Mouse (Mus musculus): ENCODE data around the gene Nfasc. TPM values are rescaled to one million over a fixed set of nuclear protein-coding genes. Genes with fewer than 3 reads are reported as not detected.

Gene Nfasc
- polyA plus RNA-seq, 1 experiment = 7.6 TPM

GRCm38 (mm10) chr1:132580063-132580462, 161.5 kb downstream of the Nfasc start:
- TF ChIP-seq CTCF (IDR thresholded peaks at IDR 0.05; ENCODE audit: extremely low read depth, insufficient read depth, insufficient read length, insufficient replicate concordance) (no peak), POLR2A (IDR thresholded peaks at IDR 0.05; ENCODE audit: low read depth, low read length) (no peak)
- H3K4me3 ChIP-seq (ENCODE audit: extremely low read depth, insufficient read depth, insufficient read length) = no peak overlapping the region
- 86% methylated on average over 7 of the region's 7 CpGs for WGBS
- no peak for DNase-seq (ENCODE audit: low read depth in 1 of 2, low spot score in 2 of 2)
- no peak overlapping the region for H3K27ac ChIP-seq (ENCODE audit: insufficient read depth, low read length)
- H3K36me3 ChIP-seq (ENCODE audit: control insufficient read depth, insufficient read depth, low read length) = no peaks in the 10 kb centered on the region
- no peaks in the 10 kb centered on the region for H3K4me1 ChIP-seq (ENCODE audit: control insufficient read depth, insufficient read depth, insufficient read length)
- no peaks in the 10 kb centered on the region for H3K27me3 ChIP-seq (ENCODE audit: control insufficient read depth, insufficient read depth, low read length)

GRCm38 (mm10) chr1:132576845-132577244, 164.8 kb downstream of the Nfasc start:
- H3K4me1 ChIP-seq (ENCODE audit: control insufficient read depth, insufficient read depth, insufficient read length) = no peaks in the 10 kb centered on the region
- 90% methylated on average over 8 of the region's 8 CpGs for WGBS
- H3K4me3 ChIP-seq (ENCODE audit: extremely low read depth, insufficient read depth, insufficient read length) = no peak overlapping the region
- H3K36me3 ChIP-seq (ENCODE audit: control insufficient read depth, insufficient read depth, low read length) = no peaks in the 10 kb centered on the region
- H3K27ac ChIP-seq (ENCODE audit: insufficient read depth, low read length) = no peak overlapping the region
- H3K27me3 ChIP-seq (ENCODE audit: control insufficient read depth, insufficient read depth, low read length) = no peaks in the 10 kb centered on the region
- no peak for DNase-seq (ENCODE audit: low read depth in 1 of 2, low spot score in 2 of 2)
- TF ChIP-seq POLR2A (IDR thresholded peaks at IDR 0.05; ENCODE audit: low read depth, low read length) (no peak), CTCF (IDR thresholded peaks at IDR 0.05; ENCODE audit: extremely low read depth, insufficient read depth, insufficient read length, insufficient replicate concordance) (no peak)

GRCm38 (mm10) chr1:132572851-132573250, 168.7 kb downstream of the Nfasc start:
- Histone ChIP-seq H3K4me3 (ENCODE audit: extremely low read depth, insufficient read depth, insufficient read length) (no peak overlapping the region), H3K27ac (ENCODE audit: insufficient read depth, low read length) (no peak overlapping the region), H3K36me3 (ENCODE audit: control insufficient read depth, insufficient read depth, low read length) (no peaks in the 10 kb centered on the region), H3K4me1 (ENCODE audit: control insufficient read depth, insufficient read depth, insufficient read length) (no peaks in the 10 kb centered on the region), H3K27me3 (ENCODE audit: control insufficient read depth, insufficient read depth, low read length) (no peaks in the 10 kb centered on the region)
- WGBS = 88% methylated on average over 7 of the region's 7 CpGs
- no peak for TF ChIP-seq CTCF (IDR thresholded peaks at IDR 0.05; ENCODE audit: extremely low read depth, insufficient read depth, insufficient read length, insufficient replicate concordance)
- TF ChIP-seq POLR2A (IDR thresholded peaks at IDR 0.05; ENCODE audit: low read depth, low read length) = no peak
- DNase-seq (ENCODE audit: low read depth in 1 of 2, low spot score in 2 of 2) = no peak

- Histone ChIP-seq H3K4me3 (ENCODE audit: extremely low read depth, insufficient read depth, insufficient read length) (no peak overlapping the region), H3K27me3 (ENCODE audit: control insufficient read depth, insufficient read depth, low read length) (no peaks in the 10 kb centered on the region), H3K4me1 (ENCODE audit: control insufficient read depth, insufficient read depth, insufficient read length) (no peaks in the 10 kb centered on the region), H3K27ac (ENCODE audit: insufficient read depth, low read length) (no peak overlapping the region), H3K36me3 (ENCODE audit: control insufficient read depth, insufficient read depth, low read length) (no peaks in the 10 kb centered on the region)
- TF ChIP-seq CTCF (IDR thresholded peaks at IDR 0.05; ENCODE audit: extremely low read depth, insufficient read depth, insufficient read length, insufficient replicate concordance) (no peak), POLR2A (IDR thresholded peaks at IDR 0.05; ENCODE audit: low read depth, low read length) (no peak)
- WGBS = 92% methylated on average over 1 of the region's 1 CpGs
- no peak for DNase-seq (ENCODE audit: low read depth in 1 of 2, low spot score in 2 of 2)
Observed at GRCm38 (mm10) chr1:132571613-132572012, 170.0 kb downstream of the Nfasc start.

- 86% methylated on average over 8 of the region's 8 CpGs for WGBS
- no peaks in the 10 kb centered on the region for H3K27me3 ChIP-seq (ENCODE audit: control insufficient read depth, insufficient read depth, low read length)
Observed at GRCm38 (mm10) chr1:132570906-132571305, 170.7 kb downstream of the Nfasc start.

GRCm38 (mm10) chr1:132570068-132570780, 171.4 kb downstream of the Nfasc start:
- no peak overlapping the region for H3K27ac ChIP-seq (ENCODE audit: insufficient read depth, low read length)
- DNase-seq (ENCODE audit: low read depth in 1 of 2, low spot score in 2 of 2) = no peak
- 85% methylated on average over 15 of the region's 15 CpGs for WGBS
- no peak overlapping the region for H3K4me3 ChIP-seq (ENCODE audit: extremely low read depth, insufficient read depth, insufficient read length)
- H3K4me1 ChIP-seq (ENCODE audit: control insufficient read depth, insufficient read depth, insufficient read length) = no peaks in the 10 kb centered on the region
- no peaks in the 10 kb centered on the region for H3K36me3 ChIP-seq (ENCODE audit: control insufficient read depth, insufficient read depth, low read length)
- H3K27me3 ChIP-seq (ENCODE audit: control insufficient read depth, insufficient read depth, low read length) = no peaks in the 10 kb centered on the region
- TF ChIP-seq CTCF (IDR thresholded peaks at IDR 0.05; ENCODE audit: extremely low read depth, insufficient read depth, insufficient read length, insufficient replicate concordance) (no peak), POLR2A (IDR thresholded peaks at IDR 0.05; ENCODE audit: low read depth, low read length) (no peak)

More at GRCm38 (mm10) chr1:132570906-132571305, 170.7 kb downstream of the Nfasc start:
- no peak for DNase-seq (ENCODE audit: low read depth in 1 of 2, low spot score in 2 of 2)
- TF ChIP-seq CTCF (IDR thresholded peaks at IDR 0.05; ENCODE audit: extremely low read depth, insufficient read depth, insufficient read length, insufficient replicate concordance) = no peak
- TF ChIP-seq POLR2A (IDR thresholded peaks at IDR 0.05; ENCODE audit: low read depth, low read length) = no peak
- no peak overlapping the region for H3K4me3 ChIP-seq (ENCODE audit: extremely low read depth, insufficient read depth, insufficient read length)
- no peak overlapping the region for H3K27ac ChIP-seq (ENCODE audit: insufficient read depth, low read length)
- no peaks in the 10 kb centered on the region for H3K36me3 ChIP-seq (ENCODE audit: control insufficient read depth, insufficient read depth, low read length)
- H3K4me1 ChIP-seq (ENCODE audit: control insufficient read depth, insufficient read depth, insufficient read length) = no peaks in the 10 kb centered on the region

GRCm38 (mm10) chr1:132569516-132569915, 172.1 kb downstream of the Nfasc start:
- Histone ChIP-seq H3K27ac (ENCODE audit: insufficient read depth, low read length) (no peak overlapping the region), H3K4me1 (ENCODE audit: control insufficient read depth, insufficient read depth, insufficient read length) (no peaks in the 10 kb centered on the region), H3K27me3 (ENCODE audit: control insufficient read depth, insufficient read depth, low read length) (no peaks in the 10 kb centered on the region), H3K4me3 (ENCODE audit: extremely low read depth, insufficient read depth, insufficient read length) (no peak overlapping the region), H3K36me3 (ENCODE audit: control insufficient read depth, insufficient read depth, low read length) (no peaks in the 10 kb centered on the region)
- DNase-seq (ENCODE audit: low read depth in 1 of 2, low spot score in 2 of 2) = no peak
- WGBS = 83% methylated on average over 9 of the region's 9 CpGs
- TF ChIP-seq POLR2A (IDR thresholded peaks at IDR 0.05; ENCODE audit: low read depth, low read length) (no peak), CTCF (IDR thresholded peaks at IDR 0.05; ENCODE audit: extremely low read depth, insufficient read depth, insufficient read length, insufficient replicate concordance) (no peak)
